Mouse (Mus musculus): ENCODE measurements around the gene Chrm5. TPM values are rescaled to one million over a fixed set of nuclear protein-coding genes. Genes with fewer than 3 reads are reported as not detected.

Gene Chrm5
- polyA plus RNA-seq, 1 experiment from 2014 or later: not detected

- Histone ChIP-seq H3K36me3 (ENCODE audit: control insufficient read depth, insufficient read depth, low read length) (no peaks in the 10 kb centered on the region), H3K27me3 (ENCODE audit: control insufficient read depth, insufficient read depth, low read length) (no peaks in the 10 kb centered on the region), H3K27ac (replicated peaks) (no peak overlapping the region), H3K4me3 (ENCODE audit: low read depth, low read length) (no peak overlapping the region), H3K9ac (ENCODE audit: low read length) (no peak overlapping the region), H3K4me2 (replicated peaks; ENCODE audit: low read depth) (no peak overlapping the region), H3K9me3 (ENCODE audit: control insufficient read depth, low read length) (no peaks in the 10 kb centered on the region), H3K4me1 (replicated peaks; ENCODE audit: control insufficient read depth, insufficient read depth) (0 out of 2 replicates have a peak, but pooled peaks cover 2% of the 10 kb centered on the region)
- DNase-seq (ENCODE audit: low spot score) (no peak), ATAC-seq (ENCODE audit: low FRiP score, low TSS enrichment) (no peak)
- WGBS: 77% methylated on average over 11 of the region's 11 CpGs
- TF ChIP-seq CTCF (IDR thresholded peaks at IDR 0.05; ENCODE audit: low read depth) (no peak), EP300 (optimal IDR thresholded peaks at IDR 0.05) (no peak)
Observed at GRCm38 (mm10) chr2:112490483-112491196, 10.1 kb upstream of the Chrm5 start.

GRCm38 (mm10) chr2:112484886-112485285, 4.3 kb upstream of the Chrm5 start:
- H3K4me3 ChIP-seq (ENCODE audit: low read depth, low read length): no peak overlapping the region
- 62% methylated on average over 2 of the region's 2 CpGs for WGBS

GRCm38 (mm10) chr2:112483334-112483651, 2.7 kb upstream of the Chrm5 start:
- H3K4me1 ChIP-seq (replicated peaks; ENCODE audit: control insufficient read depth, insufficient read depth): no peaks in the 10 kb centered on the region
- ATAC-seq (ENCODE audit: low FRiP score, low TSS enrichment) (no peak), DNase-seq (ENCODE audit: low spot score) (no peak)
- no peaks in the 10 kb centered on the region for H3K36me3 ChIP-seq (ENCODE audit: control insufficient read depth, insufficient read depth, low read length)
- H3K27ac ChIP-seq (replicated peaks): no peak overlapping the region; the same call in 1 of the 2 replicates
- H3K27me3 ChIP-seq (ENCODE audit: control insufficient read depth, insufficient read depth, low read length): no peaks in the 10 kb centered on the region
- no peak overlapping the region for H3K4me2 ChIP-seq (replicated peaks; ENCODE audit: low read depth)
- TF ChIP-seq EP300 (optimal IDR thresholded peaks at IDR 0.05): no peak
- TF ChIP-seq CTCF (IDR thresholded peaks at IDR 0.05; ENCODE audit: low read depth): no peak
- no peak overlapping the region for H3K9ac ChIP-seq (ENCODE audit: low read length)
- no peak overlapping the region for H3K4me3 ChIP-seq (ENCODE audit: low read depth, low read length)
- no peaks in the 10 kb centered on the region for H3K9me3 ChIP-seq (ENCODE audit: control insufficient read depth, low read length)
- WGBS: 71% methylated on average over 2 of the region's 2 CpGs

More at GRCm38 (mm10) chr2:112484886-112485285, 4.3 kb upstream of the Chrm5 start:
- no peak for TF ChIP-seq EP300 (optimal IDR thresholded peaks at IDR 0.05)
- TF ChIP-seq CTCF (IDR thresholded peaks at IDR 0.05; ENCODE audit: low read depth): no peak
- Histone ChIP-seq H3K9ac (ENCODE audit: low read length) (no peak overlapping the region), H3K27me3 (ENCODE audit: control insufficient read depth, insufficient read depth, low read length) (no peaks in the 10 kb centered on the region), H3K9me3 (ENCODE audit: control insufficient read depth, low read length) (no peaks in the 10 kb centered on the region), H3K36me3 (ENCODE audit: control insufficient read depth, insufficient read depth, low read length) (no peaks in the 10 kb centered on the region), H3K4me2 (replicated peaks; ENCODE audit: low read depth) (no peak overlapping the region), H3K4me1 (replicated peaks; ENCODE audit: control insufficient read depth, insufficient read depth) (no peaks in the 10 kb centered on the region), H3K27ac (replicated peaks) (no peak overlapping the region)
- ATAC-seq (ENCODE audit: low FRiP score, low TSS enrichment): peak; percentile 49; the same call in 1 of the 2 replicates
- DNase-seq (ENCODE audit: low spot score): no peak

- WGBS: 63% methylated on average over 5 of the region's 5 CpGs
- Histone ChIP-seq H3K4me2 (replicated peaks; ENCODE audit: low read depth) (no peak overlapping the region), H3K4me3 (ENCODE audit: low read depth, low read length) (no peak overlapping the region), H3K4me1 (replicated peaks; ENCODE audit: control insufficient read depth, insufficient read depth) (no peaks in the 10 kb centered on the region), H3K9me3 (ENCODE audit: control insufficient read depth, low read length) (no peaks in the 10 kb centered on the region), H3K27ac (replicated peaks) (no peak overlapping the region; the same call in 1 of the 2 replicates), H3K36me3 (ENCODE audit: control insufficient read depth, insufficient read depth, low read length) (no peaks in the 10 kb centered on the region), H3K27me3 (ENCODE audit: control insufficient read depth, insufficient read depth, low read length) (no peaks in the 10 kb centered on the region), H3K9ac (ENCODE audit: low read length) (no peak overlapping the region)
- no peak for ATAC-seq (ENCODE audit: low FRiP score, low TSS enrichment)
- no peak for DNase-seq (ENCODE audit: low spot score)
- TF ChIP-seq EP300 (optimal IDR thresholded peaks at IDR 0.05) (no peak), CTCF (IDR thresholded peaks at IDR 0.05; ENCODE audit: low read depth) (no peak)
Observed at GRCm38 (mm10) chr2:112482533-112483333, 2.2 kb upstream of the Chrm5 start.

- DNase-seq (ENCODE audit: low spot score) (peak; percentile 36), ATAC-seq (ENCODE audit: low FRiP score, low TSS enrichment) (no peak)
- Histone ChIP-seq H3K4me1 (replicated peaks; ENCODE audit: control insufficient read depth, insufficient read depth) (no peaks in the 10 kb centered on the region), H3K4me3 (ENCODE audit: low read depth, low read length) (no peak overlapping the region), H3K4me2 (replicated peaks; ENCODE audit: low read depth) (no peak overlapping the region), H3K27ac (replicated peaks) (no peak overlapping the region), H3K9me3 (ENCODE audit: control insufficient read depth, low read length) (no peaks in the 10 kb centered on the region), H3K36me3 (ENCODE audit: control insufficient read depth, insufficient read depth, low read length) (no peaks in the 10 kb centered on the region), H3K27me3 (ENCODE audit: control insufficient read depth, insufficient read depth, low read length) (no peaks in the 10 kb centered on the region), H3K9ac (ENCODE audit: low read length) (no peak overlapping the region)
- TF ChIP-seq CTCF (IDR thresholded peaks at IDR 0.05; ENCODE audit: low read depth): peak; percentile 86
- no peak for TF ChIP-seq EP300 (optimal IDR thresholded peaks at IDR 0.05)
- WGBS: 2% methylated on average over 2 of the region's 2 CpGs
Observed at GRCm38 (mm10) chr2:112481564-112481963, 995 bp upstream of the Chrm5 start.

- H3K4me3 ChIP-seq (ENCODE audit: low read depth, low read length): no peak overlapping the region
- TF ChIP-seq EP300 (optimal IDR thresholded peaks at IDR 0.05): no peak
- TF ChIP-seq CTCF (IDR thresholded peaks at IDR 0.05; ENCODE audit: low read depth): no peak
- WGBS: 48% methylated on average over 6 of the region's 6 CpGs
- H3K27ac ChIP-seq (replicated peaks): peak overlapping the region; percentile 67
- H3K4me2 ChIP-seq (replicated peaks; ENCODE audit: low read depth): peak overlapping the region; percentile 23; the same call in 1 of the 2 replicates
- ATAC-seq (ENCODE audit: low FRiP score, low TSS enrichment) (peak; percentile 71; the same call in 1 of the 2 replicates), DNase-seq (ENCODE audit: low spot score) (peak; percentile 26)
- H3K4me1 ChIP-seq (replicated peaks; ENCODE audit: control insufficient read depth, insufficient read depth): no peaks in the 10 kb centered on the region
- H3K27me3 ChIP-seq (ENCODE audit: control insufficient read depth, insufficient read depth, low read length): no peaks in the 10 kb centered on the region
- H3K9ac ChIP-seq (ENCODE audit: low read length): no peak overlapping the region
- H3K36me3 ChIP-seq (ENCODE audit: control insufficient read depth, insufficient read depth, low read length): no peaks in the 10 kb centered on the region
- H3K9me3 ChIP-seq (ENCODE audit: control insufficient read depth, low read length): no peaks in the 10 kb centered on the region
Observed at GRCm38 (mm10) chr2:112476554-112476953, 4.0 kb downstream of the Chrm5 start.
